Mouse (Mus musculus) WW6 (cell line): Measurements from ENCODE around the gene Dtd2.

Source experiments
- DNase-seq: peaks from one replicate; pipeline ENCODE4 v3.0.0-alpha.2; 2013; ENCODE audit warnings: low read depth, low spot score

Dtd2 gene

DNA sequence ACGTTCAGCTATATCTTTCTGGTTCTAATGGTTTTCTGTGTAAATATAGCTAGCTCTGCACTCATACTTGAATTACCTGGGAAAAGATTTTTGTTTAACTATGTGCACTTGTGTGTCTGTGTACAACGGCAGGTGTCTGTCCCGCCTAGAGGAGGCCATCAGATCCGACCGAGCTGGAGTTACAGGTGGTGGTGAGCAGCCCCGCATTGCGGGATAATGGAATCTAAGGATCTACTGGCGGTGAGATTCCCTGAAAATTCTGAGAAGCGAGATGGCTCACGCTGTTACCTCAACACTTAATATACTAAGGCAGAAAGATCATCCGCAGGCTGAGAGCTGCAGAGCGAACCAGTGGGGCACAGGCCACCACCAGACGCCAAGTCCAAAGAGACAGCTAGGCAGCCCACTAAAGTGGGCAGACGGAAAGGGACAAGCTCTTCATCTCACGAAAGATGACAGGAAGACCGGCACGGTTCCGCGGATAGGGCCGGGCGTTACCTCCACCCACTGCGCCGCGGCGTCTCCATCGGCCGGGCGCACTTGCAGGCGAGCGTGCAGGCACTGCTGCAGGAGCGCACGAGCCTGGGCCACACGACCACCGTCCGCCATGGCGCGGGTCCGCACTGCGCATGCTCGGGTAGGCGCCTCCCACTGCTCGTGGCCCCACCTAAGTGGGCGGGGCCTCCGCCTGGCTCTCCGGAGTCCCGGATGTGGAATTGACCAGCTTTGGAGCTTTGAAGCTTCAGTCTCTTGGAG, at the start of gene Dtd2:
Dtd2 (minus strand) TSS at position 625 of the 756 bp plus-strand sequence.
- peak; percentile 76 for DNase-seq

DNA sequence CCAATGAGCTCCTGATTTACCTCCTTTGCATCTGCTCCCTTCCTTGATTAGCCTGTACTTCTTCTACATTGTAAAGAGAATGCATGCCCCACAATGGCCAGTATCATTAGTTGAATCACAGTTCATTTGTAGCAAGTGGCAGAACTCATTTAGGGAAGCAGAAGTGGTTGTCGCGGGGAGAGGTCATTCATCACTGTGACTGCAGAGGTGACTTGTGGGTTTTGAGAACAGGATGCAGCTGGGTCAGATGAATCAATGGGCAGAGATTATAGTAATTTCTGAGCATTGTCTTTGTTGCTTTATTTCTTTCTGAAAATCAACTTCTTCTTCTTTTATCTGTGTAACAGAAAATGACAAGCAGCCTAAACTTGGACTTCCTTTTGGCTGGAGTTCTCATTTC, 43.0 kb upstream of the Dtd2 start:
- DNase-seq: no peak

DNA sequence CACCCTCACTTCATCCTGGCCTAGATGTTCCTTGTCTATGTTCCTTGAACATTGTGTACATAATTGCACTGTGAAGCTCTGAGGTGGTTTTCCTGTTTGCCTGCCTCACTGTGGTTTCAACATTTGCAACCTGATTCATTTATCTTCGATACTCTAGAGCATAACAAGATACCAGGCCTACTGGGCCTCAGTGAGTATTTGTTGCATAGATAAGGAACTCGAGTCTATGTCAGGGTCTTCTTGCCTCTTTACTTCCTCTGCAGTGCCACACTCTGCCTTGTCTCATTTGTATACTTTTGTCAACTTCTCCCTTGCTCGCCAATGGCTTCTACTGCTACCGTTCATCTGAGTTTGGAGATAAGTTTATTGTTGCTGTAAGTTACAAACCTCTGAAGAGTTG, 40.1 kb upstream of the Dtd2 start:
- DNase-seq: no peak

DNA sequence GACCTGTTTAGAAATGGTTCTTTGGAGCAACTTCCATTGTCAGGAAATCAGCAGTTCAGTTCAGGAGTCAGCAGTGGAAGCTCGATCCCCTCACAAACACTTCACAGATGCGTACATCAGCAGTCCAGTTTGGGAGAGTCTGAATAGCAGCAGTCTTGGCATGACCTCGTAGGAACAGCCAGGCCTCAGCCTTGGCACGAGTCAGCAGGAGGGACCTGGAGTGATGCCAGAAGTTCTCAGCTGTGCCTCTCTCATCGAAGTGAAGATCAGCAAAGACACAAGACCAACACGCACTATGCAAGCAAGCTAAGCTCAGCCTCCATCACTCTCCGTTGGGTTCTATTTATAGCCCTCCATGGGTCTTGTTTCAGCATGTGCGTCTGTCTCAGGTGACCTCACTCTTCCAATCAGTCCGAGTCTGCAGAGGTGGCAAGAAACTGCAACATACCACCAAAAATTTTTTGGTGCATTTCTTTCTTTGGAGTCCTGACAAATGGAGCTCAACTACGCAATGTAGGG, 36.6 kb upstream of the Dtd2 start:
- DNase-seq: no peak

DNA sequence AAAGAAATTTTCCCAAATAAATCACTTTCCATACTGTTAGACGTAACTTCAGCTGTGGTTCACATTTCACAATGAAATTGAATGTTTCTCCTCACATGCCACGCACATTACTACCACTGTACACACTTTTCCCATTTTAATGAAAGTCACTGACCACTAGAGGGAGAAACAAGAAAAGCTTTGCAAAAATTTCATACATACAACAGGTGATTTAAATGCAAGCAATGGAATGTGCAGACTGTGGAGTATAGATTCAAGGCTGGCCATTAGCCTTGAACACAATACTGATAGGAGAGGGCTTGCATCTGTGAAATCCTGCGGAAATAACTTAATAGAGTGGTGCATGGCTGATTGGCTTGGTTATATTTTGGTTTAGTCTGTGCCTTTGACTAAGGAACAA, 32.1 kb upstream of the Dtd2 start:
- no peak for DNase-seq

DNA sequence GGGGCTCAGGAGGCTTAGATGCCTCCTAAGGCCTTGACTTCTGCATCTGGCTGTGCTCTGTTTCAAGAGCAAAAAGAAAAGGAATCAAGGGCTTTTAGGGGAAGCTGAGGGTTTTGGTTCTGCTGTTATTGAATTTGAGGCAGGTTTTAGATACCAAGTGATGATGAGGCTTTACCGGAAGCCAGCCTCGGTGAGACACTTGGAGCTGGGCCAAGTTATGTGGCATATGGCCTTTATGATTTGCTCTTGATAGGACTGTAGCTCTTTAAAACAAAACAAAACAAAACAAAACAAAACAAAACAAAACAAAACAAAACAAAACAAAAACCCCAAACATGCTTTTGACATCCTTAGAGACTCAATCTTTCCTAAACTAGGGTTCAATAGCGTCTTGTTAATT, 28.7 kb upstream of the Dtd2 start:
- DNase-seq: no peak

DNA sequence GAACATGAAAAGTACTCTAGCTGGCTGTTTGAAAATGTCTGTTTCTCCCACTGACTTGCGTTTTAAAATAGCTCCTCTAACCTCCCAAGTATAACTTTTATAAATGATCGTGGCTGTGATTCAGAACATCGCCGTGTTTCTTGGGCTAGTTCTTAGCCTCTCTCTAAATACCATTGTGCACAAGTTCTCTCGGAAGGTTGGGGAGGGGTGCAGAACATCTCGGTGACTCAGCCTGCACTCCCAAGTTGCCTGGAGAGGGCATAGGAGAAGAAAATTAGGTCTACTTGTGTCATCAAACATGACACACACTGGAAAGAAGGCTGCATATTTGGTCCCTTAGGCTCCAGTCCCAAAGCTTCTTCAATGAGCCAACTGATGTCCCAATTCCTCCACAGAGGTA, 26.0 kb upstream of the Dtd2 start:
- DNase-seq: no peak

DNA sequence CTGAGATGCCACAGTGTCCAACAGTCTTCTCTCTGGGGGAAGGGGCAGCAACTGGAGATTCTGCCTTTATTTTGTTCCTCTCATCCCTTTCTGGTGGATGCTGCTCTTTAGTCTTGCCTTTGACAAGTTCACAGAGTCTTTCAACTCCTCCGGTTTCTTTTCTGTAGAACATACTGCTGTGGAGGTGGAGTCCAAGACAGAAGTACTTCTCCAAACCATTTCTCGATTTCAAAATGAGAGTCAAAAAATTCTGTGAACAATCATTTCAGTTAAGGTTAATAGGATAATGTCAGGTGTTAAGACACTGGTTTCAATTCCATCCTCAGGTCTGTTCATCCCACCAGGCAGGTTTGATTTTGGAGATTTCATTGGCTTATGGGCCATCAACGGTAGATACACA, 21.7 kb upstream of the Dtd2 start, which contains the start of gene Gpr33:
Gpr33 (minus strand) TSS at position 101 of the 400 bp plus-strand sequence.
- DNase-seq: no peak

DNA sequence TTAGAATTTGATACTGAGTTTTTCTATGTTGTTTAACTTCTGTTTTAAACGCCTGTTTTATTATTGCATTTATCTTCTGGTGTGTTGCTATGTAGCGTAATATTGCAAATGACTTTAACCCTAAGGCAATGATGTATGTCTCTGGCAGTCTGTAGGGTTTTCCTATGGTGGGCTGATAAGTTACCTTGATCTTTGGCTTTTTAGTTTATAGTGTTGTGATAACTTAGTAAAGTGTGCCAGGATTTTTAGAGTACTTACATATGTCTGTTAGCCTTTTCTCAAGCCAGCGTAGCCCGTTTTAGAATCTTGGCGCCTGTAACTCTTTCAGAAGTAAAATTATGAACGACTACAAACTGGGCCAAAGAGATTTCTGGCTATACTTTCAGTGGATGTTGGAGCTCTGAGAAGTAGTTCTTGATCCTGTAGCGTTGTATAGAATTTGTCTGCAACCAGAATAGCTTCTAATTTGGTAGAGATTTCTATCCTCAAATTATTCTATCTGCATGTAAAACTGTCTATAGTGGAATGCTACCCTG, 8.3 kb upstream of the Dtd2 start:
- no peak for DNase-seq

DNA sequence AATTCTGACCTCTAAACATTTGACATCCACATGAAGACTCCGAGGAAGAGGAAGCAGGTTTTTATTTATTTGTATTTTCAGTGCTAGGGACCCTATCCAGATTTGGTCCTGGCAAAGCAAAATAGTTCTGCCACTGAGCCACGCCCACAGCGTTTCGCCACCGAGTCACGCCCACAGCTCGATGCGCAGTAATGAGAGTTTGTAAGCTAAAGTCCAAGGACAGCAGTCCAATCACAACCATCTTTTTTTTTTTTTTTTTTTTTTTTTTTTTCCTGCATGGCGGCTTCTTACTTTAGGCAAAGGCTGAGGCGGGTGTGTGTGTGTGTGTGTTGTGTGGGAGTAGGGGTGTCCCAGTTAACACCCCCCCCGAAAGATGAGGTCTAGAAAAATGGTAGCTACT, 7.7 kb upstream of the Dtd2 start:
- DNase-seq: no peak

DNA sequence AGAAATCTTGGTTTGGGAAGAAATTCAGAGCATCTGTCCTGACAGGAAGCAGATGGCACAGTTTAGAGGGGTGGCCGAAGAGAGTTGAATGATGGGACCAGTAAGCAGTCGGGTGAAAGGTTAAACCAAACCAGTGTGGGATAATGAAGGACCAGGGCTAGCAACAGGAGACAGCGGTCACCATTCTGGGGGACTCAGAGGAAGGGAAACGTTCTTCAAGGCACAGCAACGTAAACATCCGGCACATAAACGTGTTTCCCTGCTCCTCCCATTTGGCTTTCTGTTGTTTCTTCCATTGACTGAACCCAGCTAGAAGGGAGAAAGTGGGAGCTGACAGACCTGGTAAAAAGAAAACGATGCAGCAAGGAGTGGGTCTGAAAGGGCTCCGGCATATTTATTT, 7.0 kb upstream of the Dtd2 start:
- DNase-seq: no peak

DNA sequence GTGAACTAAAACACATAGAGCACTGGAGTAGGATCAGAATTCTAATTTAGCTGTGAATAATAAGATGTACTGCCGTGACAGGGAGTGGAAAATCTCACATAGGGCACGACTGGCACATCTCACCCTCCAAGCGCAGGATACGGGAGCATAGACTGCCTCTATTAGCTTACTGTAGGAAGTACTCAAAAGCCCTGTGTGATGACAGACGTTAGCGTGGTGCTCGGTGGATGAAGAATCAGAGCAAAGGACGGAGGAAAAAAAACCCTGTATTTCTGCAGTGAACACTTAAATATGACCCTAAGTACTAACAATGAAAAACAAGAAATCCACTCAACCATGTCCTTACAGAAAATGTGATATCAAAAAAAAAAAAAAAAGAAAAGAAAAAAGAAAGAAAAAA, 5.9 kb upstream of the Dtd2 start:
- DNase-seq: no peak

DNA sequence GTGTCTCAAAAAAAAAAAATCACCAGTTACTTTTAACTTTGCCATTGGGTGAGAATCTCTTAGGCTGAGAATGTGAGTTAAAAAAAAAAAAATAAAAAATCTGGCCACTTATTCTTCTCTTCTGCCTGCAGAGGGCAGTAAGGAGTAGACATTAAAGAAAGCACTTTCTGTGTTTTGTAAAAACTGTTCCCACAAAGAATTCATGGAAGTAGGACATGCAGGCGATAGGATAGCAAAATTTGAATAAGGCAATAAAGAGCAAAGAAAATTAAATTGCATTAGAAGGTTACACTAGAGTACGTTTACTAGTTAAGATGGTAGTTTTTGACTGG, 4.3 kb upstream of the Dtd2 start:
- no peak for DNase-seq

DNA sequence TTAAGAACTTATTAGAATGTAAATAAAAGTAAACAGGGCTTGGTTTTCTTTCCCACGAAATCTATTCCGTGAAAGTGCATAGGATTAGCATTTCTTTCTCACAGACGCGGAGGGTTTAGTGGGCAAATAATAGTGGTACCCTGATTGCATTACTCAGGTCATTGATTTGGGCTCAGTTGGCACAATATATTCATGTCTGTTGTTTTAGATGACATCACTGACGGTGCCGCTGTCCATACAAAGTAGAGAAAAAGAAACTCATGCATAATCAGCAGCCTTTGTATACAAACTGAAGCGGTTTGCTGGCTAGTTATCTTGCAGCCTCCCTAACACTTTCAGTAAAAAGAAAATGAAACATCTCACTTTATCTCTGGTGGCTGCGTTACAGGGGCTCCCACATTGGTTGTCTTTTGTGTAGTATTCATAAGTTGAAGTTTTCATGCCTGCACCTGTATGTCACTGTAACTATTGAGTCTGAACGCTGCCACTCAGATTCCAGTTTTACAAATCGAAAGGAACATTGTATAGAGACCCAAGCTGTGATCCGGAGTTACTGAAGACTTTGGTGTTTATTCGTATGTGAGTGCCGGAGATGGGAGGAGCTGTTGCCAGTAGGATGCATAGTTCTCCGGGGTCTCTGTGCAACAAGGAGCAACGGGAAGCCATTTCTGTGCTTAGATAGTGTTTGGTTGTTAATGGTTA, 3.8 kb upstream of the Dtd2 start:
- DNase-seq: no peak

DNA sequence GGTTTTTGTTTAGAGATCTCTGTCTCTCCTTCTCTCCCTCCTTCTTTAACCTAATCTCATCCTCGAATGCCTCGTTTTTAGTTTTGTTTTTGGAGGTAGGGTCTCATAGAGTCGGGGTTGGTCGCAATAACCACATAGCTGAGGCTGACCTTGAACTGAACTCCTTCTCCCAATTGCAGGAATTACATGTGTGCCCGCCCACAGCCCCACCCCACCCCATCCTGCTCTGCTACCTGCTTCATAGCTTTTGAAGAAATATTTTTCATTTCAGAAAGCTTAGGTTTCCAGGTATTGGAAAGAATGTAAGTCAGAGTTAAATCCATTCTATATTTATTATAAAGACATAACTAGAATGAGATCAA, 313 bp upstream of the Dtd2 start:
- no peak for DNase-seq

DNA sequence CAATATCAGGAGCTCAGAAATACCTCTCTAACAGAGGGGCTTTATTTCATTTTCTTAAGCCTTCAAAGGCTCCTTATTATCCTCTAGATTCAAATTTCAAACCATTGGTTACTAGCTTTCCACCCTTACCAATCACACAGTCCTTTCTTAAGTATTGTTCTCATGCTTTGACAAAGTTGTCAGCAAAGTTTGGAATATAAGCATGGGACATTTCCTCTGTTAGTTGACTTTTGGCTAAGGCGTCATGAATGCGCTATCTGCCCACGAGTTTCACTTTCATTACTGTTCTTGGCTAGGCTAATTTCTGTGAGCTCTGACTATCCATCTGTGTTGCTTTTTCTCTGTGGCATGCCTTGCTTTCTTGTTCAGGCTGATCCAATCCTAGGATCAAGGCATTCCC, 3.6 kb downstream of the Dtd2 start:
- DNase-seq: no peak

DNA sequence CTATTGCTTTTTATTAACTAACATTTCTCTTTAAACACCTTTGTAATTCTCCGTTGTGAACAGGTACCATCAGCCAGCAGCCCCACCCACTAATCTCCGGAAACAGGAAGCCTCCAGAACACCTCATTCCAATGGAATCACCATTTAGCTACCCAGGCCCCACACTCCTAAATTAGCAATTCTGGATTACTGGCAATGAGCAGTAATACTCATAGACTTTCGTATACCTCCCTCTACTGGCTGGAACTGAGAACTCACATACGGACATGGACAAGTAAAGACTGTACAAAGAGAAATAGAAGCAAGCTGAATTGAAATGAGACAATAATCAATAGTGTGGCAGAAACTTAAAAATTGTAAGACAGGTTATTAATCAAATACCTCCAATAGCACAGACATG, 4.8 kb downstream of the Dtd2 start:
- DNase-seq: peak; percentile 26

DNA sequence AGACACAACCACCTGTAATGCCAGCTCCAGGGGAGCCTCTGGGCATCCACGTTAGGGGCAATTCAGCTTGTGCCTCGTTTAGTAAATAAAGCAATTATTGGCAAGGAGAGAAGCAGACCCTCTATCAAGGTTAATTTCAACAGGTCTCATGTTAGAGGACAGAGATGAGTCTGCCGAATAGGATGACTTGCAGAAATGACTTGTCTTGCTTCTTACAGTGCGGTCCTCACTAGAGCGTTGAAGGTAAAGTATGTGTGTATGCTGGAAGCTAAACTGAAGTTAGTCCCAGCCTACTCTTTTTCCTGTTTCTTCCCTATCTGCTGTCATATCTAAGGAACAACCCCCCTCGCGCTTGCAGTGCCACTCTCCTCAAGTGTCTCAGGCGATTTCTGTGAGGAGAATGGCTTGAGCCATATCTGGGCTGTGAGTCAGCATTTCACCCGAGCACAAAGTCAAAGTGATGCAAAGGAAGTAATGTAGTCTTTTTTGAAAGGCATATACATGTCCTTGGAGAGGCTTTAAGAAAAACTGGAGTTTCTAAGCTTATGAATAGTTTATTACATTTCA, 7.9 kb downstream of the Dtd2 start:
- no peak for DNase-seq

DNA sequence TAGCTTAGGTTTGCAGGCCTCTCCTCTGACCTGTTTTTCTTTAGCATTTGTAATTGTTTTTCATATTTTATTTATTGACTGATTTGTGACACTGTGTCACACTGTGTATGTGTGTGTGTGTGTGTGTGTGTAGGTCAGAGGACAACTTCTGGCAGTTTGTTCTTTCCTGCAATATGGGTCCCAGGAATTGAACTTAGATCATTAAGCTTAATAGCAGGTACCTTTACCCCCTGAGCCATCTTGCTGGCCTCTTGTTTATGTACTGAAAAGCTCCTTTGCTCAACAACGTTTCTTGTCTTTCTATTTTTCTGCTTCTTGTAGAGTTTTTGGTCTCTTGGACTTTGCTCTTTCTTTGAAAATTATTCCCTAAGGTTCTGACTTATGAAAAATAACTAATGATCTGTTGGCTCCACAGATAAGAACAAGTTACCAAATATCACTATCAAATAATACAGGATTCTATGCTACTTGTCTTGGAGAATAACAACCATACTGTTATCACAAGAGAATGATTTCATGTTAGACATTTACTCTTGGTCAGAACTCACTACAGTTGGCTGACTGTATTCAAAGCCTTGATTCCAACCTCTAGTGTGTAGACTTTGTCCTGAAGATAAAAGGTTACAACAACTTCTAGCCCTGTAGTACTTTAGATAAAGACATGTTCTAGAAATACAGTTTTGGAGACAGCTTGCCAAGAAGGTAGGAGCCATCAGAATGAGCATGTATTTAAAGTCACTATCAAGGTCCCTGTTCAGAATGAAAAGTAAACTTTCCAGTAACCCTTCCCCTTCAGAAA, 10.4 kb downstream of the Dtd2 start:
- DNase-seq: no peak

DNA sequence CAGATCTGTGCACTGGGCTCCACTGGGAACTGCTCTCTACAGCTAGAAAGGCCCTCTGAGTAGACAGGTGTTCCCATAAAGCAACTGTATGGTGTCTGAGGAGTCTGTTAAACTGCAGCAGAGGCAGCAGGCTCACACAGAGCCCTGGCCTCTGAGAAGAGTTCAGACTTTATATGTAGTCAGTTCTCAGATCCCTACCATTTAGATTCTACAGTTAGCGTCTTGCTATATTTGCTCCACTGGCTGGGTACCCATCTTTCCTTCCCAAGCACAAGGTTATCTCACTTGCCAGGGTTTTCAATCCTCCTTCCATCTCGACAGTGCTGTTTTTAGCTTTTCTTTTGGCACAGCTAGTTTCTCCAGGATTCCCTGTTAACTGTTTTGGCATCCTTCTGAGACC, 15.7 kb downstream of the Dtd2 start:
- DNase-seq: no peak

DNA sequence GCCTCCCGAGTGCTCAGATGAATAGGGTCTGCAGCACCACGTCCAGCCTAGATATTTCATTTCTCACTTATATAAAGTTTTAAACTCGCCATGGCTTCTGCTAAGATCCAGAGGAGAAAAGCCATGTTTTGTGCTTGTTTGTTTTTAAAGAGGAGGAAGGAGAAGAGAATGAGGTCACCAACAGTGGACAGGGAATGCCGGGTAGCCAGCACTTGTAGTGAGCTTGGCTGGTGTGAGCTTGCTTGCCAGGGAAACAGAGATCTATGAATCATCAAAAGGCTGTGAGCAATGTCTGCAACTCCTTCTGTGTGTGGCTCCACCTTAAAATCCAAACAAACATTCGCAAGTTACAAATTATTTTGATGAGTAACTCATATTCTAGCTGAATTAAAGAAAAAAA, 17.8 kb downstream of the Dtd2 start:
- DNase-seq: no peak

DNA sequence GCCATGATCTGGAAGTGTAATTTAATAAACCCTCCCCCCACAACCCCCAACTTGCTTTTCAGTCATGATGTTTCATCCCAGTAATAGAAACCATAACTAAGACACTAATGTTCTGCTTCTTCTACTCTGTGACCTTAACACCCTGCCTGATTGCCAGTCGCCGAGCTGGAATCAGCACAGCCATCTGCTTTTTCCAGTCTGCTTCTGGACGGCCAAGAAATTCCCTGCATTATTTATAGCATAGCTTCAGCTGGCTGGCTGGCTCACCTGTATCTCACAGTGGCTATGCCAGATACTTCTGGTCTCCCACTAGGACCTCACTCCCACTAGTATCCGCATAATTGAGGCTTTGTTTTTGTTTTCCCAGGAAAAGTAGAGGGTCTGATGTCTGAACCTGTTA, 20.5 kb downstream of the Dtd2 start:
- DNase-seq: no peak
